Mouse (Mus musculus) MEL (cell line): ENCODE data around the gene Brsk1. TPM values are rescaled to one million over a fixed set of nuclear protein-coding genes. Genes with fewer than 3 reads are reported as not detected.
A peak's percentile ranks its signal among the peaks of the same experiment; 100 is the strongest.

Source experiments
- DNase-seq: peaks from one replicate; pipeline ENCODE4 v3.0.0; 2011; ENCODE audit warnings: low read depth, low spot score
- H3K27ac ChIP-seq: 2 replicates; pipeline ENCODE4 v1.5.1; 2012; ENCODE audit warnings: low read depth, mild to moderate bottlenecking, control low read depth, low read length, moderate library complexity; ENCODE audit not compliant: control insufficient read depth
- H3K27me3 ChIP-seq, 2 experiments: fragments of 150-350 bp in 1 of 2; sonication (generic) in 1 of 2; 2 replicates each; pipeline ENCODE4 v1.6.1; 2012; ENCODE audit warnings: low read length in 2 of 2, mild to moderate bottlenecking in 2 of 2, improper control_type of control experiment in 1 of 2, moderate library complexity in 1 of 2; ENCODE audit not compliant: insufficient read depth in 2 of 2, control insufficient read depth in 1 of 2
- H3K36me3 ChIP-seq, 2 experiments: 2 replicates each; pipeline ENCODE4 v1.6.1; 2012 to 2014; ENCODE audit warnings: low read length in 2 of 2, improper control_type of control experiment in 1 of 2, inconsistent platforms in 1 of 2, mild to moderate bottlenecking in 1 of 2; ENCODE audit not compliant: insufficient read depth in 2 of 2, control insufficient read depth in 1 of 2
- H3K4me1 ChIP-seq, 2 experiments: fragments of 150-350 bp in 1 of 2; sonication (generic) in 1 of 2; 2 replicates each; pipeline ENCODE4 v1.6.1; 2012; ENCODE audit warnings: low read length in 2 of 2, improper control_type of control experiment in 1 of 2, mild to moderate bottlenecking in 1 of 2; ENCODE audit not compliant: insufficient read depth in 2 of 2, control insufficient read depth in 1 of 2
- H3K4me3 ChIP-seq, 2 experiments: fragments of 150-350 bp in 1 of 2; sonication (generic) in 1 of 2; 2 replicates each; pipeline ENCODE4 v1.5.1; 2012; ENCODE audit warnings: low read depth in 2 of 2, low read length in 2 of 2, mild to moderate bottlenecking in 2 of 2, moderate library complexity in 2 of 2, control low read depth in 1 of 2, improper control_type of control experiment in 1 of 2; ENCODE audit not compliant: control insufficient read depth in 1 of 2, insufficient read depth in 1 of 2
- H3K79me2 ChIP-seq: 2 replicates; pipeline ENCODE4 v1.6.1; 2012; ENCODE audit warnings: mild to moderate bottlenecking, low read length, moderate library complexity; ENCODE audit not compliant: control insufficient read depth, poor library complexity, insufficient read depth
- H3K9ac ChIP-seq: 2 replicates; pipeline ENCODE4 v1.6.1; 2012; ENCODE audit warnings: low read depth, mild to moderate bottlenecking, control low read depth, low read length, moderate library complexity; ENCODE audit not compliant: control insufficient read depth, poor library complexity, severe bottlenecking
- H3K9me3 ChIP-seq: fragments of 150-350 bp; sonication (generic); replicated peaks from 2 replicates; pipeline ENCODE4 v1.6.1; 2012; ENCODE audit warnings: mild to moderate bottlenecking, low read length, improper control_type of control experiment, moderate library complexity; ENCODE audit not compliant: insufficient read depth
- E2F4 ChIP-seq: IDR thresholded peaks from 2 replicates; pipeline ENCODE4 v1.6.1; 2011; ENCODE audit warnings: low read depth, low read length, improper control_type of control experiment, borderline replicate concordance
- ELF1 ChIP-seq: IDR thresholded peaks from 2 replicates; pipeline ENCODE4 v1.6.1; 2014; ENCODE audit warnings: low read depth, mild to moderate bottlenecking, inconsistent platforms, low read length, improper control_type of control experiment, moderate library complexity
- EP300 ChIP-seq, 2 experiments: IDR thresholded peaks; 2 replicates each; pipeline ENCODE4 v1.6.1; 2011; ENCODE audit warnings: improper control_type of control experiment in 2 of 2, low read length in 2 of 2, low read depth in 1 of 2, mild to moderate bottlenecking in 1 of 2
- ETS1 ChIP-seq: IDR thresholded peaks from 2 replicates; pipeline ENCODE4 v1.6.1; 2012; ENCODE audit warnings: low read depth, mild to moderate bottlenecking, inconsistent platforms, low read length, improper control_type of control experiment, moderate library complexity
- GABPA ChIP-seq: IDR thresholded peaks from 2 replicates; pipeline ENCODE4 v1.6.1; 2012; ENCODE audit warnings: low read depth, mild to moderate bottlenecking, inconsistent platforms, low read length, improper control_type of control experiment, moderate library complexity
- GATA1 ChIP-seq: IDR thresholded peaks from 2 replicates; pipeline ENCODE4 v1.6.1; 2011; ENCODE audit warnings: low read depth, low read length, improper control_type of control experiment
- HCFC1 ChIP-seq: IDR thresholded peaks from 2 replicates; pipeline ENCODE4 v1.6.1; 2012; ENCODE audit warnings: low read depth, mild to moderate bottlenecking, inconsistent platforms, low read length, improper control_type of control experiment, moderate library complexity
- JUND ChIP-seq: IDR thresholded peaks from 2 replicates; pipeline ENCODE4 v1.6.1; 2011; ENCODE audit warnings: low read depth, mild to moderate bottlenecking, improper control_type of control experiment, low read length
- KAT2A ChIP-seq: conservative IDR thresholded peaks from 2 replicates; pipeline ENCODE4 v1.6.1; 2012; ENCODE audit warnings: low read depth, low read length, improper control_type of control experiment, inconsistent platforms
- MAFK ChIP-seq: IDR thresholded peaks from 2 replicates; pipeline ENCODE4 v1.6.1; 2011; ENCODE audit warnings: low read depth, mild to moderate bottlenecking, low read length, improper control_type of control experiment, borderline replicate concordance
- MEF2A ChIP-seq: IDR thresholded peaks from 2 replicates; pipeline ENCODE4 v1.6.1; 2014; ENCODE audit warnings: low read depth, mild to moderate bottlenecking, inconsistent platforms, low read length, improper control_type of control experiment; ENCODE audit not compliant: poor library complexity, insufficient replicate concordance, severe bottlenecking; ENCODE audit errors: extremely low read depth
- MXI1 ChIP-seq: IDR thresholded peaks from 2 replicates; pipeline ENCODE4 v1.6.1; 2011; ENCODE audit warnings: mild to moderate bottlenecking, low read depth, low read length, improper control_type of control experiment
- MYB ChIP-seq: IDR thresholded peaks from 2 replicates; pipeline ENCODE4 v1.6.1; 2011; ENCODE audit warnings: mild to moderate bottlenecking, low read depth, low read length, improper control_type of control experiment
- MYC ChIP-seq: IDR thresholded peaks from 2 replicates; pipeline ENCODE4 v1.6.1; 2011; ENCODE audit warnings: low read depth, mild to moderate bottlenecking, low read length, improper control_type of control experiment, moderate library complexity
- RAD21 ChIP-seq: IDR thresholded peaks from 2 replicates; pipeline ENCODE4 v1.6.1; 2011; ENCODE audit warnings: mild to moderate bottlenecking, low read depth, low read length, improper control_type of control experiment
- RCOR1 ChIP-seq: IDR thresholded peaks from 2 replicates; pipeline ENCODE4 v1.6.1; 2012; ENCODE audit warnings: low read depth, mild to moderate bottlenecking, inconsistent platforms, low read length, improper control_type of control experiment
- SIN3A ChIP-seq: IDR thresholded peaks from 2 replicates; pipeline ENCODE4 v1.6.1; 2012; ENCODE audit warnings: low read length, improper control_type of control experiment, inconsistent platforms
- SMC3 ChIP-seq: IDR thresholded peaks from 2 replicates; pipeline ENCODE4 v1.6.1; 2011; ENCODE audit warnings: low read depth, low read length, improper control_type of control experiment
- TAL1 ChIP-seq: IDR thresholded peaks from 2 replicates; pipeline ENCODE4 v1.6.1; 2012; ENCODE audit warnings: mild to moderate bottlenecking, inconsistent platforms, low read length, moderate library complexity, mixed read lengths
- TBP ChIP-seq: IDR thresholded peaks from 2 replicates; pipeline ENCODE4 v1.8.0; 2011; ENCODE audit warnings: low read depth, low read length, improper control_type of control experiment
- TCF12 ChIP-seq: IDR thresholded peaks from 2 replicates; pipeline ENCODE4 v1.6.1; 2014; ENCODE audit warnings: low read depth, mild to moderate bottlenecking, inconsistent platforms, low read length, improper control_type of control experiment, moderate library complexity
- UBTF ChIP-seq: IDR thresholded peaks from 2 replicates; pipeline ENCODE4 v1.6.1; 2012; ENCODE audit warnings: low read depth, mild to moderate bottlenecking, inconsistent platforms, low read length, improper control_type of control experiment, moderate library complexity, borderline replicate concordance; ENCODE audit not compliant: insufficient read depth
- USF2 ChIP-seq, 2 experiments: IDR thresholded peaks; 2 replicates each; pipeline ENCODE4 v1.6.1; 2011 to 2012; ENCODE audit warnings: improper control_type of control experiment in 2 of 2, low read length in 2 of 2, borderline replicate concordance in 1 of 2, inconsistent platforms in 1 of 2, low read depth in 1 of 2, mild to moderate bottlenecking in 1 of 2; ENCODE audit not compliant: insufficient read depth in 1 of 2
- ZKSCAN1 ChIP-seq: IDR thresholded peaks from 2 replicates; pipeline ENCODE4 v1.6.1; 2012; ENCODE audit warnings: low read depth, mild to moderate bottlenecking, inconsistent platforms, low read length, improper control_type of control experiment, moderate library complexity
- ZNF384 ChIP-seq: IDR thresholded peaks from 2 replicates; pipeline ENCODE4 v1.6.1; 2012; ENCODE audit warnings: low read depth, mild to moderate bottlenecking, inconsistent platforms, low read length, improper control_type of control experiment
- polyA plus RNA-seq, 2 experiments: library from polyadenylated mRNA; stranded (reverse) in 1 of 2; unstranded in 1 of 2; fragments of >175 nt in 1 of 2; fragments of >200 nt in 1 of 2; gene quantifications; 2 replicates each; pipeline versions ENCODE4 v1.2.1 to v1.2.4; 2012; ENCODE audit warnings: low replicate concordance in 2 of 2, low read depth in 1 of 2; ENCODE audit not compliant: insufficient read length in 2 of 2, insufficient read depth in 1 of 2, missing spikeins in 1 of 2
- total RNA-seq: library from RNA; depleted of rRNA; stranded (reverse); fragments of 300-350 nt; gene quantifications from 2 replicates; pipeline ENCODE4 v1.2.3, GENCODE M21; 2012

Gene Brsk1
- total and polyA plus RNA-seq, 3 experiments = 0.06 TPM; not detected in 2

DNA sequence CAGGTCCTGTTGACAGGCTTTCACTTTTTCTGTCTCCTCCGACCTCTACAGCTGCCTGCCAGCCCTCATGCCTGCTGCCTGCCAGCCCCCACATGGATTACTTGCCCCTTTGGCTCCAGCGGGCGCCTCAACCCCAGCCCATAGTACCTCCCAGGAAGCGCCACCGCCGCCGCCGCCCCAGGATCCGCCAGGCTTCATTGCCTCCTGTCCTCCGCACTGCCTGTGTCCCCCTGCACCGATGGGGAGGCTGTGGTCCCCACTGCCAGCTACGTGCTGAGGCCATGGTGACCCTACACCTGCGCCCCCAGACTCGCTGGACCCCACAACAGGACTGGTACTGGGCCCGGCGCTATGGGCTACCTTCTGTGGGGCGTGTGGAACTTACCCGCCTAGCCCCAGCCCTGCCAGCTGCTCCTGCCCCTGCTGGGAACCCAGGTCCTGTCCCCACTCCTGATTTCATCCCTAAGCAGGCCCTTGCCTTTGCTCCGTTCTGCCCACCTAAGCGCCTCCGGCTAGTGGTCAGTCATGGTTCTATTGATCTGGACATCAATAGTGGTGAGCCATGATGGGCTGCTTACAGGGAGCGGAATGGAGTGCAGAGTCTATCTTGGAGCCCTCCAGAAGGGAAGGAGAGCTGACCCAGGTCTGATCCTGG lies 56.0 kb downstream of the Brsk1 start:
- TF ChIP-seq E2F4 (no peak), MEF2A (no peak), MXI1 (no peak), HCFC1 (no peak), MAFK (no peak), USF2 (IDR thresholded peaks at IDR 0.05; ENCODE audit: borderline replicate concordance in 1 of 2, insufficient read depth in 1 of 2, low read depth in 1 of 2, low read length in 2 of 2) (no peak), ELF1 (no peak), ZNF384 (no peak), JUND (no peak), ZKSCAN1 (no peak), KAT2A (no peak), RAD21 (no peak), MYC (no peak), ETS1 (no peak), TAL1 (no peak)
- TF ChIP-seq, all 39 proteins: peak for 0
- no peaks in the 10 kb centered on the region for H3K36me3 ChIP-seq
- no peak overlapping the region for H3K9ac ChIP-seq
- no peaks in the 10 kb centered on the region for H3K9me3 ChIP-seq
- no peaks in the 10 kb centered on the region for H3K27me3 ChIP-seq
- H3K4me3 ChIP-seq = no peak overlapping the region
- no peaks in the 10 kb centered on the region for H3K79me2 ChIP-seq
- no peak overlapping the region for H3K27ac ChIP-seq
- DNase-seq = no peak
- H3K4me1 ChIP-seq = peaks cover 0 to 7% of the 10 kb centered on the region in 2 experiments; a peak in 2 of 4 replicates

DNA sequence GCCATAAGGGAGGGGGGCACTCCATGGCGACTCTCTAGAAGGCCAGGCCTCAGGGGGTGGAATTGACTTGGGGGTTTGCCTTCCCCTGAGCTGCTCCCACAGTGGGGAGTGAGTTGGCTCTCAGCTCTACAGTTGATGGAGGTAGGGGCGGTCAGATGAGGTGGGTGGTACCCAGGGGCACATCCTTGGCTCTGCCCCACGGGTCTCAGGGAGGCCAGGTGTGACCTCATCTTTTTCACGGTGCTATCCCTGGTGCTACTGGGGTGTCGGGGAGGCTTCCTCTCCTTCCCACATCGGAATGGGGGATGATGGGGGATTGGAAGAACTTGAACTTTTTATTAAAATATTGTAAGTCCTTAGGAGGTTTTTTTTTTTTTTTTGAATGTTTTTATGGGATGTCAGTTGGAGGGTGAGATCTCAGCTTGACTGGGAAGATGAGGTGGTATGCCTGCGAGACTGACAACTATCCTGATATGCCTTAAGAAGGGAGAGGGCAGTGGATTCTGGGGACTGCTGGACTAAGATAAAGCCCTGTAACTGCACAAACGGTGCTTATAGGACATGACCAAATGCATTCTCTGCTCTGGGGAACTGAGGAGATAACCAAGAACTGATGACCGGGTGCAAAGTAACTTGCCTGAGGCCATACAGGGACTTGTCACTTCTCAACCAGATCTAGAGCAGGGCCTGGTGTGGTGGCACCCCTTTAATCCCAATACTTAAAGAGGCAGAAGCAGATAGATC lies 56.9 kb downstream of the Brsk1 start:
- Histone ChIP-seq H3K27ac (peak overlapping the region; percentile 40; the same call in 1 of the 2 replicates), H3K9me3 (no peaks in the 10 kb centered on the region), H3K4me3 (no peak overlapping the region), H3K79me2 (no peaks in the 10 kb centered on the region), H3K4me1 (peaks cover 0 to 13% of the 10 kb centered on the region in 2 experiments; a peak in 3 of 4 replicates), H3K36me3 (no peaks in the 10 kb centered on the region), H3K9ac (no peak overlapping the region), H3K27me3 (no peaks in the 10 kb centered on the region)
- TF ChIP-seq SMC3 (no peak), GATA1 (peak; percentile 51), TAL1 (peak; percentile 69), UBTF (no peak), ELF1 (no peak), EP300 (IDR thresholded peaks at IDR 0.05; ENCODE audit: low read depth in 1 of 2, low read length in 2 of 2) (peak; percentile 60 to 72; a peak in 3 of 4 replicates), TBP (peak; percentile 89), MYB (peak; percentile 54), TCF12 (peak; percentile 49; the same call in 1 of the 2 replicates), MEF2A (no peak), RCOR1 (0 out of 2 replicates have a peak, but pooled peaks have one; percentile 15), RAD21 (no peak), GABPA (no peak), USF2 (IDR thresholded peaks at IDR 0.05; ENCODE audit: borderline replicate concordance in 1 of 2, insufficient read depth in 1 of 2, low read depth in 1 of 2, low read length in 2 of 2) (no peak), SIN3A (no peak)
- peak; percentile 61 for DNase-seq
